Mouse (Mus musculus): Measurements from ENCODE around the gene 3425401B19Rik. TPM values are rescaled to one million over a fixed set of nuclear protein-coding genes. Genes with fewer than 3 reads are reported as not detected.

Gene 3425401B19Rik
- polyA plus RNA-seq, 1 experiment, result 0.86 TPM

DNA sequence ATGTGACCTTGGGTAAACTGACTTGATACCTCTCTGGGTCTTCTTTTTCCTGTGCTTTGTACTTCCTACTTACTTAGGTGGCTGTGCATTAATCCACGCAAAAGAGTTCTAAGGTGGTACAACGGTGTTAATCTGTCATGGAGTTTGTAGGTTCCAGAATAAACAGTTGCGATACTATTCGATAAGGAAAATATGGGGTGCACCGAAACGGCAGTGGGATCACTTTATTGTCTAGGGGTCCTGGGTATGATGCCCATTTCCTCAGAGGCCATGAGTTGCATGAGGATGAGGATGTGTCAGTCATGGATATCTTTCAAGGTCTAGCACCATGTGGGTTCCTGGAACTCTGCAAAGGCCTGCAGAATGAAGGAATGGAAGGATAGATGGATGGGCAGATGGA is 24.8 kb upstream of the 3425401B19Rik start:
- no peak overlapping the region for H3K27ac ChIP-seq (ENCODE audit: insufficient read depth, low read depth, low read length)
- WGBS, result 94% methylated on average over 6 of the region's 6 CpGs
- TF ChIP-seq CTCF (conservative IDR thresholded peaks at IDR 0.05; ENCODE audit: insufficient read depth, insufficient read length, low read depth, low read length) (no peak), POLR2A (IDR thresholded peaks at IDR 0.05; ENCODE audit: low read depth, low read length) (no peak)
- H3K27me3 ChIP-seq (replicated peaks; ENCODE audit: control insufficient read depth, insufficient read depth, low read length), result no peaks in the 10 kb centered on the region
- no peak for DNase-seq
- H3K4me1 ChIP-seq (ENCODE audit: control insufficient read depth, insufficient read depth, low read length), result no peaks in the 10 kb centered on the region
- H3K36me3 ChIP-seq (ENCODE audit: control insufficient read depth, insufficient read depth, low read length), result no peaks in the 10 kb centered on the region
- H3K4me3 ChIP-seq (ENCODE audit: insufficient read depth, low read depth, low read length), result no peak overlapping the region

DNA sequence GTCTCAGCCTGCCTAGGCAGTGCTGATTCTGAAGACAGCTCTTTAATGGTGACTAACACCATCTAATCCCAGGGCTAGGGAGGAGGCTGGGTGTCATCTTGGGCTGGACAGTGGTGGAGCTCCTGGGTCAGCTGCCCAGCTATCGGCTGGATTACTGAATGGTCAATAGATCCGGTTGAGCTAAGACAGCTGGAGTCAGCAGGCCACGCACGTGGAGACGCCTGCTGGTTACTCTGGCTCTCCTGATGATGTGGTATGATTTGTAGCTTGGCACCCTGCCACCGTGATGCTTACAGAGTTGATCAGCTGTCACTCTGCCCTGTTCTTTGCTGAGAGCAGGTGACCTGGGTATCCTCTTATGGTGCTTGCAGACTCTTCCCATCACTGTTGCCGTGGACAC is 23.7 kb upstream of the 3425401B19Rik start:
- no peaks in the 10 kb centered on the region for H3K36me3 ChIP-seq (ENCODE audit: control insufficient read depth, insufficient read depth, low read length)
- no peaks in the 10 kb centered on the region for H3K27me3 ChIP-seq (replicated peaks; ENCODE audit: control insufficient read depth, insufficient read depth, low read length)
- no peak for DNase-seq
- TF ChIP-seq CTCF (conservative IDR thresholded peaks at IDR 0.05; ENCODE audit: insufficient read depth, insufficient read length, low read depth, low read length), result no peak
- no peak for TF ChIP-seq POLR2A (IDR thresholded peaks at IDR 0.05; ENCODE audit: low read depth, low read length)
- WGBS, result 44% methylated on average over 7 of the region's 7 CpGs
- H3K4me3 ChIP-seq (ENCODE audit: insufficient read depth, low read depth, low read length), result no peak overlapping the region
- H3K27ac ChIP-seq (ENCODE audit: insufficient read depth, low read depth, low read length), result no peak overlapping the region
- H3K4me1 ChIP-seq (ENCODE audit: control insufficient read depth, insufficient read depth, low read length), result no peaks in the 10 kb centered on the region

DNA sequence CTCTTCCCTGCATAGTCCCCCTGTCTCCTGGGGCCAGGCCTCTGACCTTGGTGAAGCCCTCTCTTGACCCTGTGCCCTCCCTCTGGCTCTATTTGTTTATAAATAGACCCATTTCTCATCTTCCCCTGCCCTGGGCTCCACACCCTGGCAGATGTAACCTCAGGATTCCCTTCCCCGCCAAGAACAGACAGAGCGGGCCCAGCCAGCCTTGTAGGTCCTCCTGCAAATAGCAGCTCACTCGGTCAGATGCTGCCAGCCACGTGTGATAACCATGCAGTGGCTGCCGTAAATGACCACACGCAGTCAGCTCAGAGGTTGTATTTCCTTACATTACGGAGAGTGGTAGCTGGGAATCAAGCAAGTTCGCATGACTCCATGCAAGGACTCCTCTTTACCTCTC is 22.8 kb upstream of the 3425401B19Rik start:
- no peaks in the 10 kb centered on the region for H3K27me3 ChIP-seq (replicated peaks; ENCODE audit: control insufficient read depth, insufficient read depth, low read length)
- no peak for DNase-seq
- H3K36me3 ChIP-seq (ENCODE audit: control insufficient read depth, insufficient read depth, low read length), result no peaks in the 10 kb centered on the region
- TF ChIP-seq POLR2A (IDR thresholded peaks at IDR 0.05; ENCODE audit: low read depth, low read length), result no peak
- TF ChIP-seq CTCF (conservative IDR thresholded peaks at IDR 0.05; ENCODE audit: insufficient read depth, insufficient read length, low read depth, low read length), result no peak
- no peak overlapping the region for H3K27ac ChIP-seq (ENCODE audit: insufficient read depth, low read depth, low read length)
- no peaks in the 10 kb centered on the region for H3K4me1 ChIP-seq (ENCODE audit: control insufficient read depth, insufficient read depth, low read length)
- 59% methylated on average over 8 of the region's 8 CpGs for WGBS
- no peak overlapping the region for H3K4me3 ChIP-seq (ENCODE audit: insufficient read depth, low read depth, low read length)

- Histone ChIP-seq H3K4me1 (ENCODE audit: control insufficient read depth, insufficient read depth, low read length) (no peaks in the 10 kb centered on the region), H3K4me3 (ENCODE audit: insufficient read depth, low read depth, low read length) (no peak overlapping the region), H3K27ac (ENCODE audit: insufficient read depth, low read depth, low read length) (no peak overlapping the region), H3K27me3 (replicated peaks; ENCODE audit: control insufficient read depth, insufficient read depth, low read length) (no peaks in the 10 kb centered on the region), H3K36me3 (ENCODE audit: control insufficient read depth, insufficient read depth, low read length) (no peaks in the 10 kb centered on the region)
- TF ChIP-seq POLR2A (IDR thresholded peaks at IDR 0.05; ENCODE audit: low read depth, low read length), result no peak
- no peak for TF ChIP-seq CTCF (conservative IDR thresholded peaks at IDR 0.05; ENCODE audit: insufficient read depth, insufficient read length, low read depth, low read length)
- 39% methylated on average over 8 of the region's 8 CpGs for WGBS
- no peak for DNase-seq
Measured at GRCm38 (mm10) chr14:32700972-32701371, 15.9 kb upstream of the 3425401B19Rik start.

- H3K27me3 ChIP-seq (replicated peaks; ENCODE audit: control insufficient read depth, insufficient read depth, low read length), result no peaks in the 10 kb centered on the region
- no peaks in the 10 kb centered on the region for H3K36me3 ChIP-seq (ENCODE audit: control insufficient read depth, insufficient read depth, low read length)
- DNase-seq, result no peak
- TF ChIP-seq POLR2A (IDR thresholded peaks at IDR 0.05; ENCODE audit: low read depth, low read length) (no peak), CTCF (conservative IDR thresholded peaks at IDR 0.05; ENCODE audit: insufficient read depth, insufficient read length, low read depth, low read length) (no peak)
- H3K4me1 ChIP-seq (ENCODE audit: control insufficient read depth, insufficient read depth, low read length), result no peaks in the 10 kb centered on the region
- WGBS, result 60% methylated on average over 3 of the region's 3 CpGs
- H3K27ac ChIP-seq (ENCODE audit: insufficient read depth, low read depth, low read length), result no peak overlapping the region
- H3K4me3 ChIP-seq (ENCODE audit: insufficient read depth, low read depth, low read length), result no peak overlapping the region
Measured at GRCm38 (mm10) chr14:32698556-32698955, 13.5 kb upstream of the 3425401B19Rik start.

DNA sequence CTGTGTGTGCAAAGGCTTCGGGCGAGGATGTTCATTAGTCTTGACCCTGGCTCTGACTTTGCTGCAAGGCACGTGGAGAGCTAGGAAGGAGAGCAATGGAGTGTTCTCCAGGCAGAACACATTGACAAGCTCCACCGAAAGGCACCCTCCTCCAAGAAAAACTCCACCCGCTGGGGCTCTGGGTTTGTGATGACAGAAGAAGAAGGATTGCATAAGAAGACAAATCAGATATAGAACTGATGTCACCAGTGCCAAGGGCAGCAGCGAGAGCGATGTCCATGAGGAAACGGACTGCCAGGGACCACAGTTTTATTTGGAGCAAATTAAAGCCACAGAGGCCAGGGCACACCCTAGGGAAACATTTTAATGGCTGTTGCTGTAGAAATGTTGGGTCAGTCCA is 12.7 kb upstream of the 3425401B19Rik start:
- 79% methylated on average over 8 of the region's 8 CpGs for WGBS
- no peak for DNase-seq
- H3K27ac ChIP-seq (ENCODE audit: insufficient read depth, low read depth, low read length), result no peak overlapping the region

GRCm38 (mm10) chr14:32696344-32696743 is 11.3 kb upstream of the 3425401B19Rik start:
- H3K27ac ChIP-seq (ENCODE audit: insufficient read depth, low read depth, low read length), result no peak overlapping the region
- no peaks in the 10 kb centered on the region for H3K4me1 ChIP-seq (ENCODE audit: control insufficient read depth, insufficient read depth, low read length)
- TF ChIP-seq CTCF (conservative IDR thresholded peaks at IDR 0.05; ENCODE audit: insufficient read depth, insufficient read length, low read depth, low read length), result no peak
- TF ChIP-seq POLR2A (IDR thresholded peaks at IDR 0.05; ENCODE audit: low read depth, low read length), result no peak
- H3K27me3 ChIP-seq (replicated peaks; ENCODE audit: control insufficient read depth, insufficient read depth, low read length), result no peaks in the 10 kb centered on the region
- 88% methylated on average over 2 of the region's 2 CpGs for WGBS
- H3K36me3 ChIP-seq (ENCODE audit: control insufficient read depth, insufficient read depth, low read length), result no peaks in the 10 kb centered on the region
- DNase-seq, result no peak
- no peak overlapping the region for H3K4me3 ChIP-seq (ENCODE audit: insufficient read depth, low read depth, low read length)

More for the DNA sequence above, 12.7 kb upstream of the 3425401B19Rik start:
- TF ChIP-seq POLR2A (IDR thresholded peaks at IDR 0.05; ENCODE audit: low read depth, low read length) (no peak), CTCF (conservative IDR thresholded peaks at IDR 0.05; ENCODE audit: insufficient read depth, insufficient read length, low read depth, low read length) (no peak)
- no peaks in the 10 kb centered on the region for H3K4me1 ChIP-seq (ENCODE audit: control insufficient read depth, insufficient read depth, low read length)
- no peak overlapping the region for H3K4me3 ChIP-seq (ENCODE audit: insufficient read depth, low read depth, low read length)
- no peaks in the 10 kb centered on the region for H3K27me3 ChIP-seq (replicated peaks; ENCODE audit: control insufficient read depth, insufficient read depth, low read length)
- H3K36me3 ChIP-seq (ENCODE audit: control insufficient read depth, insufficient read depth, low read length), result no peaks in the 10 kb centered on the region

GRCm38 (mm10) chr14:32695906-32696305 is 10.8 kb upstream of the 3425401B19Rik start:
- TF ChIP-seq POLR2A (IDR thresholded peaks at IDR 0.05; ENCODE audit: low read depth, low read length) (no peak), CTCF (conservative IDR thresholded peaks at IDR 0.05; ENCODE audit: insufficient read depth, insufficient read length, low read depth, low read length) (no peak)
- no peak overlapping the region for H3K27ac ChIP-seq (ENCODE audit: insufficient read depth, low read depth, low read length)
- H3K36me3 ChIP-seq (ENCODE audit: control insufficient read depth, insufficient read depth, low read length), result no peaks in the 10 kb centered on the region
- no peak overlapping the region for H3K4me3 ChIP-seq (ENCODE audit: insufficient read depth, low read depth, low read length)
- H3K4me1 ChIP-seq (ENCODE audit: control insufficient read depth, insufficient read depth, low read length), result no peaks in the 10 kb centered on the region
- 77% methylated on average over 2 of the region's 2 CpGs for WGBS
- no peak for DNase-seq
- no peaks in the 10 kb centered on the region for H3K27me3 ChIP-seq (replicated peaks; ENCODE audit: control insufficient read depth, insufficient read depth, low read length)

Measured in kidney, adult 2 months (tissue).